Mouse (Mus musculus) gastrocnemius, adult 18-20 months (tissue): ENCODE results near the gene Fnbp1l. TPM values are rescaled to one million over a fixed set of nuclear protein-coding genes. Genes with fewer than 3 reads are reported as not detected.

Source experiments
- DNase-seq: peaks from one replicate; pipeline ENCODE4 v3.0.0; 2021; ENCODE audit warnings: low spot score
- microRNA-seq: library from miRNA; unstranded; fragments of <30 nt; microRNA quantifications from one replicate; pipeline ENCODE4 v1.2.0, GENCODE M21; 2021
- total RNA-seq, 2 experiments: library from RNA; stranded (reverse); gene quantifications; 2 replicates each; pipeline ENCODE4 v1.2.3; 2021

Gene Fnbp1l
- total RNA-seq, 2 experiments from 2014 or later, result 3.6 to 6.0 TPM

DNA sequence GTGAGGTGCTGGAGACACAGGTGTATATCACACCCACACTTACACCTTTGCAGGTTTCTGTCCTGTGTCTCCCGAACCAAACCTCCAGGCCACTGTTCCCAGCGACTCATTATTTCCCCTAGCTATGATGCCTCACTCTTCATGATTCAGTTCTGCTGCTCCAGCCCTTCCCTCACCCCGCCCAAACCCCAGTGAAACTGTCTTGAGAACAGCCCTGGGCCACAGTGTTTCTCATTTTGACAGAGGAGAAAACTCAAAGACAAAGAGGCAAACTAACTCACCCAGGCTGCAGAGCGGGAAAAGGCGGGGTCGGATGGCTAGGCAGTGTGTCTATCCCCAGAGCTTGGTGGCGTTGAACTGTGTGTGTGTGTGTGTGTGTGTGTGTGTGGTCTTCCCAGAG is 121.0 kb downstream of the Fnbp1l start:
- DNase-seq, result no peak

DNA sequence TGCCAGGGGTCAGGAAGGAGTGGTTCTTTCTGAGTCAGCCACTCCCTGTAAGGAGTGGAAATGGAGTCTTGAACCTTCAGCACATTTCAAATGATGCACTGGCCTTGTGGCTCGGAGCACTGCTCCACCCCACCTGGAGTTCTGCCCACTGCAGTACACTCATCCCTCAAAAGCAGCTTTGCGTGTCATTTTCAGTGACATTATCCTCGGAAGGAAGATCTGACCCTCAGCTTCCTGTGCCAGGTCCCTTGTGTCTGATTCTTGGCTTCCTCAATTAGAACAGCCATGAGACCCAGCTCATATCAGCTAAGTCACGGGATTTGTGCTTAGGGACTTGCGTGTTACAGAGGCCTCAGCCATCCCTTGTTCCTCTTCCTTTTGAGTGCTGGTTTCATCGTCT is 121.6 kb downstream of the Fnbp1l start:
- no peak for DNase-seq

DNA sequence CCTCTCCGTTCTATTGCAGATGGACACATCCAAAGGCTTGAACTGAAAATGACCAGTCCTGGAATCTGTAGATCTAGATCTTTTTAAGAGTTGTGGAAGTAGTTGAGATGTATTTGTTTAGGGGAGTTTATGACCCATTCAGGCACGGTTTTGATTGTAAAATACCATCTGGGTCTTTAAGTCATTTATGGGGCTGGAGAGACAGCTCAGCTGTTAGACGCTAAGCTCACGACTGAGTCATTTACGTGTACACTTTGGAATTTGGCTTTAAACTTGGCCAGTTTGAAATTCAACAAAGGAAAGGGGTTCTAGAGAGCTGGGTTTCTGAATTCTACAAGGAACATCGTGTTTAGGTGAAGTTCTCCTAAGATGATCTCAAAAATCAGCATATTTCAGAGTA is 124.8 kb downstream of the Fnbp1l start:
- DNase-seq, result no peak

DNA sequence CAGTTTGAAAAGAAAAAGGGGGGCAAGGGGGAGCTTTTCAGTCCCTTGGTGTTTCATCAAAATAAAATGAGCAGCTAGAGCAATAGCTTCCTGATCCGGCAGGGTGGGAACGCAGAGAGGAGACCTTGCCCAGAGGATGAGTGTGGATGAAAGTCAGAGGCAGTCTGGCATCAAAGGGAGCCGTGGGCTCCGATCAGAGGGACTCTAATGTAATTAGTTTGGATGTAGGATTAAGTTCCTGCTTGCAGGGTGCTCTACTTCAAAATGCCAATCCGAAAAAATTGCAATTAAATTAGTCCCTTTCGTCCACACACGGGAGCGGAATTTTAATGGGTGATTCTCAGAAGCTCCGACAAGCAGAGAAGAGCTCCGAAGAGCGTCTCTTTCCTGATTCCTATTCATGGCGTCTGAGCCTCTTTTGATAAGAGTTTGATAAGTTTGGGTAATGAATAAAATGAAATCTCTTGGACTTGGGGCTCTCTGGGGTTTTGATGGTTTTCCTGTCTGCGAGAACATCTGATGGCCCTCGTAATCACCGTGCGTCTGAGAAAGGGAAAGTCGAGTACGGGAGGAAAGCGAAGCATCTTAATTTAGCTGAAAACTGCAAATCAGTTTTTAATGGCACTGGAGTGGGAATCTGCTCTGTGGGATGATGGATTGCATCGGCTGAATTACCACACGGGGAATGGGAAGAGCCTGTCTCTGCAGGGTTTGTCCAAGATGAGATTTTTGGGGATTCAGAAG is 126.5 kb downstream of the Fnbp1l start:
- no peak for DNase-seq

DNA sequence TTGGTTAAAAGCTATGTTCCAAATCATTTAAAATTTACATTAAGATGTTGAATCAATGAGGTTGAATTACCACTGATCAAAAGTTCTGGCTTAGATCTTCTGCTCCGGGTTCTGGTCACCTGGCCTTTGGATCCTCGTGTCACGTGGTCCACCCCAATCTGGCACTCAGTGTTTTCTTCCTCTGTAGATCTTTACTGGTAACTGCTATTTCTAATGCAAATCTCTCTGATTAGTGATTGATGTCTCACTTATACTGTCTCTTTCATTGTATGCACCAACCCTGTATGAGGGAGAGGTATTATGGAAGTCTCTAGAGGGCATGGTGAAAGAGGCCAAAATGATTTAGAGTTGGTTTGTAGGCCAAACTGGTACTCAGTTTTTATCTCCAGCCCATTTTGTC is 127.5 kb downstream of the Fnbp1l start:
- DNase-seq, result no peak

DNA sequence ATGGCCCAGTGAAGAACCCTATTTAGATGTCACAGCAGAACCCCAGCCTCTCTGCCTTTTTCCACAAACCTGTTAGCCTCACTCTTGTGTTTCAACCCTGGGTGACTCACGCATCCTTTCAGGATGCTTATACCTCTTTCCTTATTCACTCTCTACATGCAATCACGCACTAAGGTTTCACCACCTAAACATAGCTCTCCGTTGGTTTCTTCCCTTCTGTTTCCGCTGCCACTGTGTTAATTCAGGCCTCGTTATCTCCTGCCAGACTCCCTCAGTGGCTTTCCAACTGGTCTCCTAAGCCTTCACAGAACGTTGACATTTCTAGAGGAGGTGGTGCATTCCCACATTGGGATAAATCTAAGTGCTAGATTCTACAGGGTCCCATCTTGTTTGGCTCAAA is 128.9 kb downstream of the Fnbp1l start:
- DNase-seq, result no peak

Small RNA genes lying within 50 kb of the gene (microRNA-seq; reads per million reads assigned to microRNA genes)
- gene Mir7657, result not detected

Other genes starting within 250 kb of the Fnbp1l start
- 1 to 10 TPM; 1.5 to 2.1 TPM for gene Pde5a, start 109.2 kb upstream of the Fnbp1l start, total RNA-seq